In genomic region chr6:124570026-124570425, GRCm38 (mm10) we compare ENCODE assay signal across 9 mouse cellular contexts. TPM values are rescaled to one million over a fixed set of nuclear protein-coding genes. Genes with fewer than 3 reads are reported as not detected.
A peak's percentile ranks its signal among the peaks of the same experiment; 100 is the strongest.
DNase-seq lines count a peak whose midpoint lies in the region; ATAC-seq and TF ChIP-seq lines count a peak whose summit lies in the region.
"Had no signal": no experiment of that assay in that cellular context is flagged by ENCODE, and none has a peak within 500 bp of the region (broad histone marks: within the 10 kb centered on the region; RNA-seq: fewer than 3 reads in every experiment).

C1rb (plus strand) TSS chr6:124570294.

- TF ChIP-seq POLR2A in lung, adult 2 months (IDR thresholded peaks at IDR 0.05; ENCODE audit: borderline replicate concordance, extremely low read depth, low read depth, low read length): no peak

- H3K4me2 ChIP-seq in heart, embryonic 12.5 days: peak within 1 kb of the TSS; percentile 45

- no peaks in the 10 kb centered on the region for H3K36me3 ChIP-seq in embryonic facial prominence, embryonic 10.5 days (replicated peaks)
- H3K36me3 ChIP-seq in heart, embryonic 12.5 days: no peaks in the 10 kb centered on the region

- no peak within 1 kb of the TSS for H3K9ac ChIP-seq in heart, embryonic 12.5 days

- no peak within 1 kb of the TSS for H3K27ac ChIP-seq in embryonic facial prominence, embryonic 10.5 days (replicated peaks)
- no peak within 1 kb of the TSS for H3K27ac ChIP-seq in heart, embryonic 12.5 days (ENCODE audit: poor library complexity, severe bottlenecking)

- 3% methylated on average over 8 of the region's 8 CpGs for WGBS in embryonic facial prominence, embryonic 10.5 days
- 1% methylated on average over 8 of the region's 8 CpGs for WGBS in heart, embryonic 12.5 days
- 3% methylated on average over 8 of the region's 8 CpGs for WGBS in lung, adult 2 months

- ATAC-seq in heart, embryonic 12.5 days (ENCODE audit: insufficient number of reproducible peaks, low FRiP score): no peak

- H3K4me3 ChIP-seq in embryonic facial prominence, embryonic 10.5 days: no peak within 1 kb of the TSS
- no peak within 1 kb of the TSS for H3K4me3 ChIP-seq in heart, embryonic 12.5 days
- H3K4me3 ChIP-seq in lung, adult 2 months (replicated peaks; ENCODE audit: extremely low read depth, low read depth, low read length): no peak within 1 kb of the TSS

- TF ChIP-seq CTCF in lung, adult 2 months (IDR thresholded peaks at IDR 0.05; ENCODE audit: insufficient read depth, low read length): peak; percentile 72

- peak; percentile 65 for DNase-seq in ES-CJ7 (ENCODE audit: low read depth, low spot score)
- peak; percentile 78 for DNase-seq in adrenal gland, postnatal 10 days
- peak; percentile 74 for DNase-seq in embryonic facial prominence, embryonic 10.5 days (ENCODE audit: low spot score)
- peak; percentile 77 to 79 for DNase-seq in kidney, postnatal 4 days
- peak; percentile 57 for DNase-seq in lung, adult 2 months
- DNase-seq in retina, postnatal 7 days (ENCODE audit: low read depth, low spot score): peak; percentile 61
- DNase-seq in yolk sac, embryonic 10.5 days (ENCODE audit: low spot score): peak; percentile 44

- no peaks in the 10 kb centered on the region for H3K27me3 ChIP-seq in embryonic facial prominence, embryonic 10.5 days (replicated peaks; ENCODE audit: low read depth, poor library complexity, severe bottlenecking)
- no peaks in the 10 kb centered on the region for H3K27me3 ChIP-seq in heart, embryonic 12.5 days (replicated peaks)

- no peaks in the 10 kb centered on the region for H3K9me3 ChIP-seq in embryonic facial prominence, embryonic 10.5 days
- no peaks in the 10 kb centered on the region for H3K9me3 ChIP-seq in heart, embryonic 12.5 days (replicated peaks)

- H3K4me1 ChIP-seq in embryonic facial prominence, embryonic 10.5 days: no peaks in the 10 kb centered on the region; the same call in 1 of the 2 replicates
- H3K4me1 ChIP-seq in heart, embryonic 12.5 days (replicated peaks): peaks cover 6% of the 10 kb centered on the region; the same call in 1 of the 2 replicates
- no peaks in the 10 kb centered on the region for H3K4me1 ChIP-seq in lung, adult 2 months (ENCODE audit: control insufficient read depth, insufficient read depth, low read length)

RNA-seq across cellular contexts. Expression of gene C1rb, which starts in this region (rescaled TPM):
- 1 to 10 TPM; 4.7 to 5.1 TPM for total RNA-seq in adrenal gland, postnatal 10 days (2021)
- polyA plus RNA-seq in embryonic facial prominence, embryonic 10.5 days (2016; fragmentation: Nextera tagmentation; extraction: Ambion mirVana): not detected in 2 replicates
- polyA plus RNA-seq in heart, embryonic 12.5 days (2016; fragmentation: Nextera tagmentation; extraction: Ambion mirVana): not detected in 2 replicates
- not detected in 2 replicates for polyA plus RNA-seq in lung, adult 2 months (2012; rRNA removed)
- polyA plus RNA-seq: neural tube, embryonic 14.5 days had no signal

Comparison
In these comparisons a context has a peak if more than half of its experiments do, and no peak if none do; other contexts are left out.
1. Peak in DNase-seq in embryonic facial prominence, embryonic 10.5 days; RNA of the gene not detected or under 1 TPM.
2. Peak in DNase-seq in lung, adult 2 months; RNA of the gene not detected or under 1 TPM.